Mouse (Mus musculus) lung, adult 2 months (tissue): ENCODE data around the gene Shroom3.

Source experiments
- CTCF ChIP-seq: fragments of 200-500 bp; IDR thresholded peaks from 2 replicates; pipeline ENCODE4 v1.5.1; 2011; ENCODE audit warnings: mild to moderate bottlenecking, low read length, control low read depth; ENCODE audit not compliant: insufficient read depth
- POLR2A ChIP-seq: fragments of 200-500 bp; IDR thresholded peaks from 2 replicates; pipeline ENCODE4 v1.6.1; 2011; ENCODE audit warnings: low read depth, mild to moderate bottlenecking, control low read depth, low read length, borderline replicate concordance; ENCODE audit errors: extremely low read depth

DNA sequence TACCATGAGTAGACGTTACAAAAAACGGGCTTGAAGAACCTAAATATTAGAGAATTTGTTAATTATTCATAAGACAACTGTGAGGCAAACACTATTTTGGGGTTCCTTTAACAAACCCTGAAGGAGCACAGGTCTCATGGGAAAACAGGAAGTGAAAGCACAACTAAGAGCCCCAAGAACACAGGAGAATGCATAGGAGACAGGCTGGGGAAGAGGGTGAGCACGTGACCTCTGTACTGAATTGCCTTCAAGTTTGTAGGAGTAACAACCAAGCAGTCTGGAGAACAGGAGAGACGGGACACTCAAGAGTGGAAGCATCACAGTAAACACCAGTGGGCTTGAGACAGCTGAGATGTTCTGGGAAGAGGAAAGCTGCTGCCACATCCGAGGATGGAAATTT lies 16.4 kb upstream of the Shroom3 start:
- TF ChIP-seq POLR2A (no peak), CTCF (no peak)
